Mouse (Mus musculus) myocyte (in vitro differentiated cells): ENCODE data around the gene Gm20388. TPM values are rescaled to one million over a fixed set of nuclear protein-coding genes. Genes with fewer than 3 reads are reported as not detected.

ENCODE experiments used
- H3K27me3 ChIP-seq: one replicate; pipeline ENCODE4 v1.6.1; 2011; ENCODE audit not compliant: control insufficient read depth, insufficient read depth, insufficient read length
- H3K36me3 ChIP-seq: one replicate; pipeline ENCODE4 v1.6.1; 2011; ENCODE audit not compliant: control insufficient read depth, insufficient read depth
- H3K4me2 ChIP-seq: one replicate; pipeline ENCODE4 v1.6.1; 2011; ENCODE audit warnings: low read depth, control low read depth
- H3K4me3 ChIP-seq: one replicate; pipeline ENCODE4 v1.5.1; 2011; ENCODE audit warnings: mild to moderate bottlenecking, control low read depth, moderate library complexity
- H3K79me2 ChIP-seq: one replicate; pipeline ENCODE4 v1.6.1; 2011; ENCODE audit not compliant: control insufficient read depth, insufficient read depth
- H3ac ChIP-seq: one replicate; pipeline ENCODE4 v1.6.1; 2011; ENCODE audit not compliant: control insufficient read depth, insufficient read length
- CEBPB ChIP-seq: IDR thresholded peaks from 2 replicates; pipeline ENCODE4 v1.6.1; 2011; ENCODE audit warnings: mild to moderate bottlenecking, moderate library complexity; ENCODE audit not compliant: poor library complexity, insufficient read depth, severe bottlenecking
- E2F4 ChIP-seq: IDR thresholded peaks from one replicate; pipeline ENCODE4 v1.6.1; 2011; ENCODE audit warnings: mild to moderate bottlenecking, control low read depth, moderate library complexity; ENCODE audit not compliant: insufficient read depth
- MAX ChIP-seq: IDR thresholded peaks from one replicate; pipeline ENCODE4 v1.6.1; 2011; ENCODE audit warnings: low read depth, mild to moderate bottlenecking, control low read depth
- MYOD1 ChIP-seq, 3 experiments: IDR thresholded peaks; one replicate each; pipeline ENCODE4 v1.6.1; 2011; ENCODE audit warnings: control low read depth in 2 of 3, low read depth in 2 of 3, mild to moderate bottlenecking in 2 of 3, moderate library complexity in 1 of 3; ENCODE audit not compliant: insufficient read length in 2 of 3, control insufficient read depth in 1 of 3
- MYOG ChIP-seq, 3 experiments: IDR thresholded peaks; one replicate each; pipeline ENCODE4 v1.6.1; 2011; ENCODE audit warnings: control low read depth in 2 of 3, low read depth in 2 of 3, mild to moderate bottlenecking in 2 of 3; ENCODE audit not compliant: insufficient read length in 2 of 3, control insufficient read depth in 1 of 3, insufficient read depth in 1 of 3
- POLR2A ChIP-seq: IDR thresholded peaks from one replicate; pipeline ENCODE4 v1.6.1; 2011; ENCODE audit warnings: low read depth, mild to moderate bottlenecking, control low read depth, moderate library complexity; ENCODE audit not compliant: insufficient read length
- POLR2AphosphoS2 ChIP-seq: IDR thresholded peaks from one replicate; pipeline ENCODE4 v1.6.1; 2011; ENCODE audit warnings: low read depth, control low read depth; ENCODE audit not compliant: insufficient read length
- REST ChIP-seq: IDR thresholded peaks from one replicate; pipeline ENCODE4 v1.6.1; 2011; ENCODE audit warnings: mild to moderate bottlenecking, control low read depth, moderate library complexity; ENCODE audit not compliant: insufficient read depth, insufficient read length
- SRF ChIP-seq: IDR thresholded peaks from one replicate; pipeline ENCODE4 v1.6.1; 2011; ENCODE audit warnings: low read depth; ENCODE audit not compliant: control insufficient read depth, insufficient read length
- TCF12 ChIP-seq: IDR thresholded peaks from one replicate; pipeline ENCODE4 v1.6.1; 2011; ENCODE audit warnings: mild to moderate bottlenecking, control low read depth; ENCODE audit not compliant: poor library complexity, insufficient read depth, severe bottlenecking
- TCF3 ChIP-seq: IDR thresholded peaks from one replicate; pipeline ENCODE4 v1.6.1; 2011; ENCODE audit warnings: low read depth, control low read depth; ENCODE audit not compliant: insufficient read length
- USF1 ChIP-seq: IDR thresholded peaks from one replicate; pipeline ENCODE4 v1.6.1; 2011; ENCODE audit warnings: low read depth, mild to moderate bottlenecking, control low read depth, moderate library complexity
- polyA plus RNA-seq: library from polyadenylated mRNA; unstranded; fragments of >200 nt; fragmentation: generic; extraction: Trizol; gene quantifications from one replicate; pipeline ENCODE4 v1.2.1, GENCODE M21; 2012; ENCODE audit warnings: missing spikeins

The Gm20388 gene
- polyA plus RNA-seq, 1 experiment = 15.3 TPM

GRCm38 (mm10) chr8:121652774-121653323 is 1742.2 kb downstream of the Gm20388 start, which contains the start of gene Zcchc14:
TSS of gene Zcchc14 (minus strand) at chr8:121652901.
- TF ChIP-seq POLR2A (peak; percentile 99), CEBPB (no peak), REST (peak; percentile 34), TCF12 (no peak), POLR2AphosphoS2 (peak; percentile 93), USF1 (no peak), MAX (no peak), SRF (peak; percentile 55), MYOD1 (IDR thresholded peaks at IDR 0.05; ENCODE audit: control insufficient read depth in 1 of 3, insufficient read length in 2 of 3, low read depth in 2 of 3) (peak in 1 of 3 experiments; percentile 59), TCF3 (no peak), E2F4 (no peak), MYOG (IDR thresholded peaks at IDR 0.05; ENCODE audit: control insufficient read depth in 1 of 3, insufficient read depth in 1 of 3, insufficient read length in 2 of 3, low read depth in 2 of 3) (peak in 1 of 3 experiments; percentile 54)
- no peaks in the 10 kb centered on the region for H3K27me3 ChIP-seq
- peak within 1 kb of the TSS; percentile 47 for H3K4me3 ChIP-seq

DNA sequence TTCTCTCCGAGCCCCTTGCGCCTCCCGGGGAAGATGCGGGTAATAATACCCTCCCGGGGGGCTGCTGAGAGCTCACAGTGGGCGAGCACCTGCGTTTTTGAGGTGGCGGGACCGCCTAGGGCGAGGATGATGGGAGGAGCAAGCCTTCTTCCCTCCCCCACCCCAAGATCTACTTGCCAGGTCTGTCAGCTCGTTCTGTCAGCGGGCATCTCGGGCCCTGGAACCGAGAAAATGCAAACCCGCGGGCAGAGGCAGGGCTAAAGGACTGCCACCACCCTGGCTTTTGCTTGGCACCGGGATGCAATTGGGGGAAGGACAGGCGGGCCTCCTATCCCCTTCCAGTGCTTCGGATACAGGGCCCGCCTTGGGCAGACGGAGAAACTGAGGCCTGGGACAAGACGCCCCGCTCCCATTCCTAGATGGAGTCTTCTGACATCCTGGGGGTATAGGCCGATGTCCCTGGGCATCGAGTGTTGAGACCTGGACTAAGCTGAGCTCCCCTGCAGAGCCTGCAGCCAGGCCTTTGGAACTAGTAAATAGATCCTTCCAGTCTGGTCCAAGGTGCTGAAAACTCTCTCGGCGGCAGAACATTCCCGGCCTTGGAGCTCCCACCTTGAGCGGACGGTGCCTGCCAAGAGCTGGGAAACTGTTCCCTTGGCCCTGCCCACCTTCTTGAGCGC is 1742.8 kb downstream of the Gm20388 start:
- Histone ChIP-seq H3K36me3 (no peaks in the 10 kb centered on the region), H3K79me2 (peaks cover 36% of the 10 kb centered on the region), H3K4me3 (peak overlapping the region; percentile 47)

More at GRCm38 (mm10) chr8:121652774-121653323, 1742.2 kb downstream of the Gm20388 start, which contains the start of gene Zcchc14:
- H3K79me2 ChIP-seq = peaks cover 42% of the 10 kb centered on the region
- H3K36me3 ChIP-seq = no peaks in the 10 kb centered on the region
- H3ac ChIP-seq = peak within 1 kb of the TSS; percentile 47
- H3K4me2 ChIP-seq = peak within 1 kb of the TSS; percentile 99

DNA sequence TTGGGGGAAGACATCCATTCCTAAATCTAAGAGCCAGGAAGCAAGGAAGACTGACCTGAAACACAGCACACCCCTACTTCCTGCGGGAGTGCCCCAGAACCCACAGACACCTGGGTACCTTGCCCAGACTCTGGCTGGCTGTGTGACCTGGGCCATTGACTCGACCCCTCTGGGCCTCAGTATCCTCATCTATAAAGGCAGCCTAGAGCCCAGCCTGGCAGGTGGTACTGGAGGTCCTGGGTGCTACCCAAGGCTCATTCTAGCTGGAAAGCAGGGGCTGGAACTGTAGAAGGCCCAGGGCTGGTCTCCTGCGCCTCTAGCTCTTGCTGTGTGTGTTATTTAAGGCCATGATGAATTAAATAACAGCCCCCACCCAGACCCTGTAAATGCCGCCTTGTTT is 1743.5 kb downstream of the Gm20388 start:
- no peaks in the 10 kb centered on the region for H3K36me3 ChIP-seq
- H3K4me3 ChIP-seq = peak overlapping the region; percentile 47
- no peaks in the 10 kb centered on the region for H3K27me3 ChIP-seq
- no peak overlapping the region for H3ac ChIP-seq
- TF ChIP-seq POLR2AphosphoS2 (no peak), MYOD1 (IDR thresholded peaks at IDR 0.05; ENCODE audit: control insufficient read depth in 1 of 3, insufficient read length in 2 of 3, low read depth in 2 of 3) (no peak), CEBPB (no peak)
- H3K4me2 ChIP-seq = peak overlapping the region; percentile 82
- peaks cover 29% of the 10 kb centered on the region for H3K79me2 ChIP-seq

More for the DNA sequence above, 1742.8 kb downstream of the Gm20388 start:
- Histone ChIP-seq H3K27me3 (no peaks in the 10 kb centered on the region), H3ac (peak overlapping the region; percentile 47), H3K4me2 (peak overlapping the region; percentile 82)
- no peak for TF ChIP-seq REST
- no peak for TF ChIP-seq USF1
- TF ChIP-seq MYOD1 (IDR thresholded peaks at IDR 0.05; ENCODE audit: control insufficient read depth in 1 of 3, insufficient read length in 2 of 3, low read depth in 2 of 3) = no peak
- no peak for TF ChIP-seq MAX
- no peak for TF ChIP-seq CEBPB
- TF ChIP-seq MYOG (IDR thresholded peaks at IDR 0.05; ENCODE audit: control insufficient read depth in 1 of 3, insufficient read depth in 1 of 3, insufficient read length in 2 of 3, low read depth in 2 of 3) = no peak
- TF ChIP-seq E2F4 = no peak

DNA sequence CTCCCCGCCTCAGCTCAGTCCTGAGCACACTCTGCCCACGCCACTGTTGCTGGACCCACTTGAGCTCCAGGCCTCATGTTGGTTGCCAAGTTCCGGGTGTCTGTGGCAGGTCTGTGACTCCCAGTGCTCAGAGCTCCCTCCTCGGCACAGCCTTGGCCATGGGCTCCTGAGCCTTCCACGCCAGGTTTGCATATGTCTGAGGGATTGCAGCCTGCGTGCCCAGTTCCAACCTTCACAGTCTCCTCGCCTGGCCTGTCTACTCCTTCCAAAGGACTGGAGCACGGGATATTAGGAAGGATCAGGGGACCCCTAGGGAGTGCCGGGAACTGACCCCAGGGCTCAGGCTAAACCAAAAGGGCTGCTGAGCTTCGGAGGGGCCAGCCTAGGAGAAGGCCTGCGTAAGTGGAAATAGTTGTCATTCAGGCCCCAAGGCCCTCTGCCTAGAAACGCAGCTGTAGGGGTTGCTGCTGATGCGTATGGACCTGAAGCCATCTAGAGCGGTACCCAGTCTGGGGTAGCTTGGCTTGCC is 1744.4 kb downstream of the Gm20388 start:
- H3K27me3 ChIP-seq = no peaks in the 10 kb centered on the region
- peaks cover 20% of the 10 kb centered on the region for H3K79me2 ChIP-seq
- no peak overlapping the region for H3K4me3 ChIP-seq
- no peak overlapping the region for H3ac ChIP-seq
- H3K4me2 ChIP-seq = no peak overlapping the region
- no peaks in the 10 kb centered on the region for H3K36me3 ChIP-seq
- no peak for TF ChIP-seq REST
- no peak for TF ChIP-seq TCF3
- no peak for TF ChIP-seq CEBPB
- no peak for TF ChIP-seq MYOG (IDR thresholded peaks at IDR 0.05; ENCODE audit: control insufficient read depth in 1 of 3, insufficient read depth in 1 of 3, insufficient read length in 2 of 3, low read depth in 2 of 3)
- TF ChIP-seq TCF12 = no peak
- TF ChIP-seq USF1 = no peak
- no peak for TF ChIP-seq MAX
- no peak for TF ChIP-seq POLR2A
- TF ChIP-seq E2F4 = no peak
- no peak for TF ChIP-seq POLR2AphosphoS2

DNA sequence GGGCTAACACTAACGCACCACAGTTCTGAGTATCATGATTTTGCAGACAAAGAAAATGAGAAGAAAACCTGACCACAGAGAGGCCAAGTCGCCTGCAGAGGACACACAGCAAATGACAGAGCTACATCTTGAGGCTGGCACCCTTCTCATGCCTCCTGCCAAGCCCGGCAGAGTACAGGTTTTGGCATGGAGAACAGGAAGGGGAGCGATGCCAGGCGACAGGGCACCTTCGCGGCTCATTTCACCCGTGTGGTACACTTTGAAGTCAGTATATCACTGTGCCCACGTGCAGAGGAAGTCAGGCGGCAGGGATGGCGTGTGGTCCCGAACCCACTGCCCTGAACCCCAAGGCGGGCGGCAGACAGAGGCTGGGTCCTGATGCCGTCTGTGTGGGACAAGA is 1750.0 kb downstream of the Gm20388 start:
- H3K4me2 ChIP-seq = no peak overlapping the region

More for the DNA sequence above, 1750.0 kb downstream of the Gm20388 start:
- no peak for TF ChIP-seq USF1
- no peak for TF ChIP-seq TCF3
- no peak for TF ChIP-seq E2F4
- no peak for TF ChIP-seq MAX
- TF ChIP-seq MYOG (IDR thresholded peaks at IDR 0.05; ENCODE audit: control insufficient read depth in 1 of 3, insufficient read depth in 1 of 3, insufficient read length in 2 of 3, low read depth in 2 of 3) = no peak
- TF ChIP-seq MYOD1 (IDR thresholded peaks at IDR 0.05; ENCODE audit: control insufficient read depth in 1 of 3, insufficient read length in 2 of 3, low read depth in 2 of 3) = no peak
- TF ChIP-seq POLR2AphosphoS2 = no peak
- no peak for TF ChIP-seq REST
- no peak for TF ChIP-seq CEBPB
- no peak for TF ChIP-seq TCF12
- no peak for TF ChIP-seq SRF
- no peak for TF ChIP-seq POLR2A
- Histone ChIP-seq H3K79me2 (no peaks in the 10 kb centered on the region), H3ac (no peak overlapping the region), H3K36me3 (no peaks in the 10 kb centered on the region), H3K4me3 (no peak overlapping the region), H3K27me3 (no peaks in the 10 kb centered on the region)
